ENCODE assay signal across 30 mouse cellular contexts in genomic region chr11:79698071-79698470, GRCm38 (mm10).
A peak's percentile ranks its signal among the peaks of the same experiment; 100 is the strongest.
DNase-seq lines count a peak whose midpoint lies in the region; ATAC-seq and TF ChIP-seq lines count a peak whose summit lies in the region.
"Had no signal": no experiment of that assay in that cellular context is flagged by ENCODE, and none has a peak within 500 bp of the region (broad histone marks: within the 10 kb centered on the region; RNA-seq: fewer than 3 reads in every experiment).

No protein-coding gene starts in this region.

- no peaks in the 10 kb centered on the region for H3K9me3 ChIP-seq in neural tube, embryonic 12.5 days
- H3K9me3 ChIP-seq in limb, embryonic 11.5 days (ENCODE audit: control insufficient read depth, low read length) = no peaks in the 10 kb centered on the region
- no peaks in the 10 kb centered on the region for H3K9me3 ChIP-seq in forebrain, embryonic 14.5 days (replicated peaks; ENCODE audit: control insufficient read depth, low read length)
- no peaks in the 10 kb centered on the region for H3K9me3 ChIP-seq in lung, postnatal 0 days (ENCODE audit: low read length)
- H3K9me3 ChIP-seq: forebrain, embryonic 10.5 days; heart, embryonic 15.5 days; kidney, embryonic 15.5 days; liver, embryonic 13.5 days; neural tube, embryonic 13.5 days had no signal

- no peak overlapping the region for H3K4me2 ChIP-seq in neural tube, embryonic 12.5 days (replicated peaks)
- no peak overlapping the region for H3K4me2 ChIP-seq in limb, embryonic 11.5 days (ENCODE audit: low read depth, severe bottlenecking)
- H3K4me2 ChIP-seq in forebrain, embryonic 14.5 days (ENCODE audit: low read length) = no peak overlapping the region
- H3K4me2 ChIP-seq in lung, postnatal 0 days (replicated peaks; ENCODE audit: low read depth, low read length) = no peak overlapping the region
- H3K4me2 ChIP-seq: heart, embryonic 15.5 days; kidney, embryonic 15.5 days; liver, embryonic 13.5 days; lung, embryonic 14.5 days; neural tube, embryonic 13.5 days had no signal

- TF ChIP-seq EP300 in lung, postnatal 0 days (IDR thresholded peaks at IDR 0.05) = no peak

- ATAC-seq in neural tube, embryonic 12.5 days (ENCODE audit: low FRiP score, low read depth) = no peak
- no peak for ATAC-seq in limb, embryonic 11.5 days (ENCODE audit: insufficient number of reproducible peaks, low FRiP score, low TSS enrichment, low read depth)
- no peak for ATAC-seq in forebrain, embryonic 14.5 days
- no peak for ATAC-seq in megakaryocyte progenitor cell, adult 5-6 weeks (replicated peaks; ENCODE audit: poor library complexity)
- no peak for ATAC-seq in lung, postnatal 0 days
- ATAC-seq: CD4-positive, CD25-positive, alpha-beta regulatory T cell, adult 4 months; forebrain, postnatal 0 days; hindbrain, postnatal 0 days had no signal

- H3K4me1 ChIP-seq in neural tube, embryonic 12.5 days = peaks cover 28% of the 10 kb centered on the region
- H3K4me1 ChIP-seq in limb, embryonic 11.5 days (ENCODE audit: control insufficient read depth, insufficient read depth, low read length) = peaks cover 29% of the 10 kb centered on the region
- H3K4me1 ChIP-seq in forebrain, embryonic 14.5 days (ENCODE audit: control insufficient read depth, insufficient read depth, low read length) = peaks cover 19% of the 10 kb centered on the region; the same call in 1 of the 2 replicates
- H3K4me1 ChIP-seq in lung, postnatal 0 days (ENCODE audit: insufficient read depth, low read depth, low read length) = peaks cover 6% of the 10 kb centered on the region; the same call in 1 of the 2 replicates

- TF ChIP-seq CTCF in gastrocnemius, adult 2 months (IDR thresholded peaks at IDR 0.05) = no peak
- TF ChIP-seq CTCF in lung, postnatal 0 days (IDR thresholded peaks at IDR 0.05) = no peak

- DNase-seq in gastrocnemius, adult 2 months = no peak
- DNase-seq in gastrocnemius, adult 18-20 months (ENCODE audit: low spot score) = no peak
- DNase-seq in neural tube, embryonic 10.5 days (ENCODE audit: extremely low spot score, low spot score) = no peak
- no peak for DNase-seq in limb, embryonic 11.5 days (ENCODE audit: low spot score)
- no peak for DNase-seq in forebrain, embryonic 14.5 days (ENCODE audit: low spot score)
- no peak for DNase-seq in lung, postnatal 0 days (ENCODE audit: low spot score)
- DNase-seq: adrenal gland, adult 8-10 months; cerebellum, adult 18-20 months; cerebellum, postnatal 25 days; embryo, embryonic 11 days; forebrain, postnatal 0 days; gastrocnemius, postnatal 36 days; heart, postnatal 36 days; kidney, adult 11 months; kidney, postnatal 4 days; liver, embryonic 13.5 days; lung, embryonic 14.5 days; lung, postnatal 36 days; retina, postnatal 1 day; right cerebral cortex, postnatal 25 days; spleen, adult 18-20 months; thymus, postnatal 14 days had no signal

- H3K4me3 ChIP-seq in gastrocnemius, adult 2 months = no peak overlapping the region
- no peak overlapping the region for H3K4me3 ChIP-seq in neural tube, embryonic 12.5 days
- H3K4me3 ChIP-seq in limb, embryonic 11.5 days (ENCODE audit: low read depth, low read length) = no peak overlapping the region
- no peak overlapping the region for H3K4me3 ChIP-seq in forebrain, embryonic 14.5 days (ENCODE audit: low read depth, low read length)
- H3K4me3 ChIP-seq in lung, postnatal 0 days (ENCODE audit: low read depth, low read length) = no peak overlapping the region
- H3K4me3 ChIP-seq: forebrain, embryonic 10.5 days; heart, embryonic 15.5 days; kidney, embryonic 15.5 days; liver, embryonic 13.5 days; neural tube, embryonic 13.5 days had no signal

- H3K27me3 ChIP-seq in neural tube, embryonic 12.5 days (replicated peaks) = no peaks in the 10 kb centered on the region
- H3K27me3 ChIP-seq in limb, embryonic 11.5 days (ENCODE audit: control insufficient read depth, insufficient read depth, low read length) = no peaks in the 10 kb centered on the region
- H3K27me3 ChIP-seq in forebrain, embryonic 14.5 days (replicated peaks; ENCODE audit: control insufficient read depth, insufficient read depth, low read length) = no peaks in the 10 kb centered on the region
- no peaks in the 10 kb centered on the region for H3K27me3 ChIP-seq in lung, postnatal 0 days (replicated peaks; ENCODE audit: insufficient read depth, low read length)
- H3K27me3 ChIP-seq: heart, embryonic 15.5 days; kidney, embryonic 15.5 days; liver, embryonic 13.5 days; neural tube, embryonic 13.5 days had no signal

- intact Hi-C loops in gastrocnemius, adult 2 months (cut with DNase I) = no loop called here

- 88% methylated on average over 5 of the region's 5 CpGs for WGBS in neural tube, embryonic 12.5 days
- WGBS in limb, embryonic 11.5 days = 79% methylated on average over 5 of the region's 5 CpGs
- 88% methylated on average over 5 of the region's 5 CpGs for WGBS in forebrain, embryonic 14.5 days
- 74% methylated on average over 5 of the region's 5 CpGs for WGBS in lung, postnatal 0 days

- H3K27ac ChIP-seq in gastrocnemius, adult 2 months = peak overlapping the region; percentile 7
- H3K27ac ChIP-seq in neural tube, embryonic 12.5 days = no peak overlapping the region
- H3K27ac ChIP-seq in limb, embryonic 11.5 days (replicated peaks; ENCODE audit: low read depth, low read length) = peak overlapping the region; percentile 93
- no peak overlapping the region for H3K27ac ChIP-seq in forebrain, embryonic 14.5 days (ENCODE audit: low read depth, low read length)
- H3K27ac ChIP-seq in lung, postnatal 0 days (ENCODE audit: low read length) = no peak overlapping the region
- H3K27ac ChIP-seq: heart, embryonic 15.5 days; kidney, embryonic 15.5 days; liver, embryonic 13.5 days had no signal

- H3K36me3 ChIP-seq in neural tube, embryonic 12.5 days = peaks cover 20% of the 10 kb centered on the region
- no peaks in the 10 kb centered on the region; the same call in none of the 2 replicates for H3K36me3 ChIP-seq in limb, embryonic 11.5 days (ENCODE audit: control insufficient read depth, insufficient read depth, low read length)
- peaks cover 30% of the 10 kb centered on the region for H3K36me3 ChIP-seq in forebrain, embryonic 14.5 days (ENCODE audit: control insufficient read depth, insufficient read depth, low read length)
- no peaks in the 10 kb centered on the region for H3K36me3 ChIP-seq in lung, postnatal 0 days (ENCODE audit: insufficient read depth, low read length)
- H3K36me3 ChIP-seq: liver, embryonic 13.5 days had no signal

- H3K9ac ChIP-seq in neural tube, embryonic 12.5 days = 0 out of 2 replicates have a peak overlapping the region, but pooled peaks have one; percentile 21
- no peak overlapping the region for H3K9ac ChIP-seq in limb, embryonic 11.5 days (ENCODE audit: low read length)
- no peak overlapping the region for H3K9ac ChIP-seq in forebrain, embryonic 14.5 days (ENCODE audit: low read length)
- H3K9ac ChIP-seq in lung, postnatal 0 days (replicated peaks; ENCODE audit: low read depth) = no peak overlapping the region
- H3K9ac ChIP-seq: heart, embryonic 15.5 days; kidney, embryonic 15.5 days; liver, embryonic 13.5 days; lung, embryonic 14.5 days; neural tube, embryonic 13.5 days had no signal

Comparison
In these comparisons a context has a peak if more than half of its experiments do, and no peak if none do; other contexts are left out.
1. H3K27ac ChIP-seq: peak in gastrocnemius, adult 2 months (single experiment) and limb, embryonic 11.5 days (single experiment); none in neural tube, embryonic 12.5 days (single experiment), forebrain, embryonic 14.5 days (single experiment) and lung, postnatal 0 days (single experiment).